Mouse (Mus musculus) cerebellum, adult 9-11 months (tissue): Measurements from ENCODE around the gene Gm49416.
"Not testable (repeated sequence)": the region's sequence is repeated elsewhere in the genome, so short reads cannot be mapped to it uniquely, and the experiment has no call there.

ENCODE experiments used
- DNase-seq: peaks from one replicate; pipeline ENCODE4 v3.0.0; 2022

Gm49416 gene

GRCm38 (mm10) chr19:8888511-8889385 is at the start of gene Gm49416, which contains the start of gene 1810009A15Rik:
Gm49416 (plus strand) TSS chr19:8888926.
1810009A15Rik (plus strand) TSS chr19:8888853.
- DNase-seq: peak; percentile 94

GRCm38 (mm10) chr19:8839103-8839907 is 49.4 kb upstream of the Gm49416 start, which contains the start of gene Gng3:
Gng3 (minus strand) TSS chr19:8839194.
- DNase-seq: peak; percentile 95

- peak; percentile 90 for DNase-seq
Observed at GRCm38 (mm10) chr19:8839908-8840791, 48.6 kb upstream of the Gm49416 start.

GRCm38 (mm10) chr19:8841012-8841411 is 47.7 kb upstream of the Gm49416 start:
- peak; percentile 69 for DNase-seq

GRCm38 (mm10) chr19:8842961-8843360 is 45.8 kb upstream of the Gm49416 start:
- DNase-seq: no peak

- peak; percentile 67 for DNase-seq
Observed at GRCm38 (mm10) chr19:8844371-8845129, 44.2 kb upstream of the Gm49416 start.

- DNase-seq: no peak
Observed at GRCm38 (mm10) chr19:8848356-8848755, 40.4 kb upstream of the Gm49416 start.

GRCm38 (mm10) chr19:8850402-8850901 is 38.3 kb upstream of the Gm49416 start, which contains the start of gene Lrrn4cl:
Lrrn4cl (plus strand) TSS chr19:8850768.
- DNase-seq: peak; percentile 34

GRCm38 (mm10) chr19:8851639-8852038 is 37.1 kb upstream of the Gm49416 start:
- DNase-seq: peak; percentile 19

- peak; percentile 7 for DNase-seq
Observed at GRCm38 (mm10) chr19:8852236-8852928, 36.3 kb upstream of the Gm49416 start.

- DNase-seq: peak; percentile 1
Observed at GRCm38 (mm10) chr19:8853117-8853516, 35.6 kb upstream of the Gm49416 start.

GRCm38 (mm10) chr19:8857689-8858088 is 31.0 kb upstream of the Gm49416 start:
- peak; percentile 27 for DNase-seq

- DNase-seq: peak; percentile 1
Observed at GRCm38 (mm10) chr19:8859018-8859417, 29.7 kb upstream of the Gm49416 start.

GRCm38 (mm10) chr19:8864265-8864664 is 24.5 kb upstream of the Gm49416 start:
- DNase-seq: peak; percentile 1

GRCm38 (mm10) chr19:8870381-8870780 is 18.3 kb upstream of the Gm49416 start:
- DNase-seq: not testable (repeated sequence)

- DNase-seq: peak; percentile 35
Observed at GRCm38 (mm10) chr19:8870838-8871237, 17.9 kb upstream of the Gm49416 start.

- DNase-seq: peak; percentile 98
Observed at GRCm38 (mm10) chr19:8871267-8872186, 17.2 kb upstream of the Gm49416 start, which contains the start of gene Ubxn1. Ubxn1 (plus strand) TSS chr19:8871496.

- peak; percentile 27 for DNase-seq
Observed at GRCm38 (mm10) chr19:8872266-8872840, 16.4 kb upstream of the Gm49416 start.

GRCm38 (mm10) chr19:8875031-8875430 is 13.7 kb upstream of the Gm49416 start:
- DNase-seq: peak; percentile 7
